Mouse (Mus musculus) macrophage (primary cell): Measurements from ENCODE around the gene Tax1bp1. TPM values are rescaled to one million over a fixed set of nuclear protein-coding genes. Genes with fewer than 3 reads are reported as not detected.

Experiments used
- H3K27ac ChIP-seq: fragments of 350-480 bp; formaldehyde crosslinking; 2 replicates; pipeline ENCODE4 v1.9.0; 2021
- H3K36me3 ChIP-seq: fragments of 350-480 bp; formaldehyde crosslinking; 2 replicates; pipeline ENCODE4 v1.9.0; 2021; ENCODE audit errors: inconsistent target
- H3K4me3 ChIP-seq: fragments of 350-480 bp; formaldehyde crosslinking; 2 replicates; pipeline ENCODE4 v1.9.0; 2021; ENCODE audit errors: inconsistent target
- H3K79me2 ChIP-seq: fragments of 350-480 bp; formaldehyde crosslinking; 2 replicates; pipeline ENCODE4 v1.9.0; 2021; ENCODE audit errors: inconsistent target
- WGBS: methylation state at CpG from one replicate; pipeline ENCODE4 v1.1.7; 2026; ENCODE audit warnings: inconsistent platforms; ENCODE audit not compliant: missing documents; 5-methylcytosine and 5-hydroxymethylcytosine counted together
- polyA plus RNA-seq: library from polyadenylated mRNA; stranded (reverse); fragments of 250-400 nt; gene quantifications from 3 replicates; pipeline ENCODE4 v1.2.4, GENCODE M21; 2018; ENCODE audit warnings: inconsistent platforms

Tax1bp1 gene
- polyA plus RNA-seq, 1 experiment from 2014 or later: 262 TPM

DNA sequence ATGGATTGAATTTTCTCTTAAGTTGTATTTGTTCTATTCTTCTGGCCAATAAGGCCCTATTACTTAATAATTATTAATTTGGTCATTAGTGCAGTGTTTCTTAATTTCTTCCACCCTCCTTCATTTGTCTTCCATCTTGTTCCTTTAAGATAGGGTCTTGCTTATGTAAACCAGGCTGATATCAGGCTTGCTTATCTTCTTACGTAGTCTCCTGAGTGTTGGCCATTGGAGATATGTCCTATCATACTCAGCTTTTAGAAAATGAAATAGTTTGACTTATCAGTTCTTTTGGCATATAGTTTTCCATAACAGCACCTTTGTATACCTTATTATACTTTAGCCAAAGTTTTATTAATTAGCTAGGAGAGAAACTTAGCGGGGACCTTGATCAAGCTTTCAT is 21.1 kb downstream of the Tax1bp1 start:
- Histone ChIP-seq H3K36me3 (peaks cover 58% of the 10 kb centered on the region), H3K4me3 (no peak overlapping the region), H3K27ac (no peak overlapping the region), H3K79me2 (peaks cover 32% of the 10 kb centered on the region; the same call in 1 of the 2 replicates)
- 100% methylated on average over 2 of the region's 2 CpGs for WGBS

- WGBS: 93% methylated on average over 5 of the region's 5 CpGs
- Histone ChIP-seq H3K27ac (no peak overlapping the region), H3K4me3 (no peak overlapping the region), H3K79me2 (no peaks in the 10 kb centered on the region; the same call in 1 of the 2 replicates), H3K36me3 (peaks cover 65% of the 10 kb centered on the region)
These were observed 39.3 kb downstream of the Tax1bp1 start for GRCm38 (mm10) chr6:52752832-52753231.

- H3K79me2 ChIP-seq: no peaks in the 10 kb centered on the region
- WGBS: 71% methylated on average over 7 of the region's 7 CpGs
- no peak overlapping the region for H3K27ac ChIP-seq
- H3K4me3 ChIP-seq: no peak overlapping the region
- peaks cover 87% of the 10 kb centered on the region for H3K36me3 ChIP-seq
These were observed 51.7 kb downstream of the Tax1bp1 start for GRCm38 (mm10) chr6:52765206-52765605.

- no peaks in the 10 kb centered on the region for H3K79me2 ChIP-seq
- H3K27ac ChIP-seq: no peak overlapping the region
- 88% methylated on average over 1 of the region's 1 CpGs for WGBS
- peaks cover 40% of the 10 kb centered on the region for H3K36me3 ChIP-seq
- no peak overlapping the region for H3K4me3 ChIP-seq
These were observed 57.3 kb downstream of the Tax1bp1 start for GRCm38 (mm10) chr6:52770789-52771188.

GRCm38 (mm10) chr6:52773132-52773531 is 59.6 kb downstream of the Tax1bp1 start:
- no peaks in the 10 kb centered on the region for H3K79me2 ChIP-seq
- H3K36me3 ChIP-seq: peaks cover 19% of the 10 kb centered on the region
- no peak overlapping the region for H3K4me3 ChIP-seq
- H3K27ac ChIP-seq: no peak overlapping the region
- WGBS: 61% methylated on average over 5 of the region's 5 CpGs

DNA sequence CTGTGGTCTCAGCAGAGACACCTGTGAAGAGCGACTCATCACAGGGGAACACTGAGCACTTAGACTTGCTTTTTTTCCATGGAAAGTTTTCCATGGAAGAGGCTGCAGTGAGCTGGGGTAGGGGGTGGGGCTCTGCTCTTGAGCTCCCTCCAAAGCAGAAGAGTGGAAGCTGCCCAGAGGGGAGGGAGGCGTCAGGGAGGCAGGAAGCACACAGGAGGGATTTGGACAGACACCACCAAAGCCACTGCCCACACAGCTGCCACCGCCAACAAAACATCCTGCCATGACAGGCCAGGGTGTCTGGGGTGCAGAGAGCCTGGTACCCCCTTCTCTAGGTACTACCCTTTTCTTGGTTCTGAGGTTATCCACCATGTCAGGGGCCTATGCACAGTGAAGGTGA is 61.8 kb downstream of the Tax1bp1 start:
- Histone ChIP-seq H3K36me3 (no peaks in the 10 kb centered on the region), H3K27ac (no peak overlapping the region), H3K4me3 (no peak overlapping the region), H3K79me2 (no peaks in the 10 kb centered on the region)
- WGBS: 80% methylated on average over 3 of the region's 3 CpGs

DNA sequence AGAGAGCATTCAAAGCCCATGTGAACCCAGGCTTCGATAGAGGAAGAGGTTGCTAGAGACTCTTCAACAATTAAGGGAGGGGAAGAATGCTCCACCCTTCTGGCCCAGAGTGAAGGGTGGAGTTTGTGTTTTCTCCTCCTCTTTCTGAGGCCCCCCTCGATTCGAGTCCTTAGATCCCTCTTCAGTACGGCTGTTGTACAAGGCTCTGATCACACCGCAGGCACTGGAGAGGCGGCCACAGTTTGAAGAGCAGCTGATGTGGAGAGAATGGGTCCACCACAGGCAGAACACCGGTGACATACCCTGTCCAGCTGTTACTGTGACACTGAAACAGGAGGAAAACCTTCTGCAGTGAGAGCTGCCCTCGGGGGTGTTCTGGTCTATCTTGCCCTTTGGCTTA is 62.4 kb downstream of the Tax1bp1 start:
- Histone ChIP-seq H3K4me3 (no peak overlapping the region), H3K27ac (no peak overlapping the region), H3K36me3 (no peaks in the 10 kb centered on the region), H3K79me2 (no peaks in the 10 kb centered on the region)
- 88% methylated on average over 6 of the region's 8 CpGs for WGBS

- Histone ChIP-seq H3K79me2 (no peaks in the 10 kb centered on the region), H3K36me3 (no peaks in the 10 kb centered on the region), H3K4me3 (no peak overlapping the region), H3K27ac (no peak overlapping the region)
- 90% methylated on average over 8 of the region's 8 CpGs for WGBS
These were observed 63.5 kb downstream of the Tax1bp1 start for GRCm38 (mm10) chr6:52777034-52777433.

GRCm38 (mm10) chr6:52778523-52778922 is 65.0 kb downstream of the Tax1bp1 start:
- Histone ChIP-seq H3K4me3 (no peak overlapping the region), H3K36me3 (no peaks in the 10 kb centered on the region), H3K79me2 (no peaks in the 10 kb centered on the region), H3K27ac (no peak overlapping the region)
- WGBS: 93% methylated on average over 5 of the region's 5 CpGs

DNA sequence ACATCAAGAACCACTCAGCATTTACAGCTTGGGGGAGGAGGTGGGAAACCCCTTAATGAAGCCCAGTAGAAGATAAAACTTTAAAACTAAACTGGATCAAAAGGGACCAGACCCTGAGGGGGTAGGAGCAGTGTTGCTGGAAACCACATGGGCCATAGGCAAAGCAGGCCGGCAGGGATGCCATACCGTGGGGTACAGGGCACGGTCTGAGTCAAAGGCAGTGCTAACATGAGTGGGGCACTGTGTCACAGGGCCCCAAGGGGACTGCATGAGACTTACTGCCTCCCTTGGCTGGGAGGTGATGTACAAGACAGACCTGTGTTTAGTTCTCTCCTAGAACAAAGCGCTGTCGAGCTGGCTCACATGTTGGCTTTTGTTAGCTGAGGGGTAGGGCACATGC is 66.0 kb downstream of the Tax1bp1 start:
- Histone ChIP-seq H3K79me2 (no peaks in the 10 kb centered on the region), H3K36me3 (no peaks in the 10 kb centered on the region), H3K4me3 (no peak overlapping the region), H3K27ac (no peak overlapping the region)
- WGBS: 98% methylated on average over 5 of the region's 5 CpGs

GRCm38 (mm10) chr6:52790316-52790715 is 76.8 kb downstream of the Tax1bp1 start:
- Histone ChIP-seq H3K4me3 (no peak overlapping the region), H3K36me3 (no peaks in the 10 kb centered on the region), H3K27ac (no peak overlapping the region), H3K79me2 (no peaks in the 10 kb centered on the region)
- 92% methylated on average over 10 of the region's 10 CpGs for WGBS

GRCm38 (mm10) chr6:52790781-52791180 is 77.3 kb downstream of the Tax1bp1 start:
- Histone ChIP-seq H3K4me3 (no peak overlapping the region), H3K79me2 (no peaks in the 10 kb centered on the region), H3K27ac (no peak overlapping the region), H3K36me3 (no peaks in the 10 kb centered on the region)
- WGBS: 96% methylated on average over 4 of the region's 4 CpGs

GRCm38 (mm10) chr6:52792455-52792854 is 78.9 kb downstream of the Tax1bp1 start:
- Histone ChIP-seq H3K79me2 (no peaks in the 10 kb centered on the region), H3K4me3 (no peak overlapping the region), H3K36me3 (no peaks in the 10 kb centered on the region), H3K27ac (no peak overlapping the region)
- 84% methylated on average over 3 of the region's 3 CpGs for WGBS

DNA sequence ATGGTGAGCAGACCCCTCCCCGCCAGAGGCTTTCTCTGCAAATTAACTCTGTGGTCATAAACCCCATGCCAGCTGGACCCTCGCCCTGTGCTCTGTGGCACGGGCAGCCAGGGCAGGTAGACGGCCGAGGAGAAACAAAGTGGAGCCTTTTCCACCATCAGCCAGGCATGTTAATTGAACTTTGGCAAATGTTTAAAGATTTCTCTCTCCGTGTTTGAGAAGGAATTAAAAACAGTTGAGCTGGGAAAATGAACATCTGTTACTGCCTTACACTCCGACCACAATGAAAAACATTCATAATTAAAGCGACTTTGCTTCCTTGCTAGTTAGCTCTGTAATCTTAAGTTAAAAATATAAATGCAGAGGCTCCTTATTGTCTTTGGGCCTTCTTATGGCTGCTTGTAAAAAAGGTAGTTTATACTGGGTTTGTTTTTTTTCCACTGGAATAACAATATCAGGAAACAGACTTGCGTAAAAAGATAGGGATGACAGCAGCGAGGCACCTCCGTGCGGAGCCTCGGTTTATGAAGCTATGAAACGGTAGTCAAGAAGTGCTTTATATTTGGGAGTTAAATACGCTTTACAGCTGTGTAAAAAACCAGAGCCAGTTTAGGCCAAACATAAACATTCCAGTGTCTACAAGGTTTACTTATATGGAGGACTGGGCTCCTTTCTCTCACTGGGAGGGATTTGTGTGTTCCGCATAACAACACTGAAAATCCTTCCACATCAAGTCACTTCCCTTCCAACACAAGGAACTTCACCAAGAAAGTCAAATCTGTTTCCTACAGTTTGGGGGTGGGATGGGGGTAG is 81.7 kb downstream of the Tax1bp1 start:
- Histone ChIP-seq H3K36me3 (no peaks in the 10 kb centered on the region), H3K4me3 (no peak overlapping the region), H3K79me2 (no peaks in the 10 kb centered on the region), H3K27ac (no peak overlapping the region)
- WGBS: 92% methylated on average over 16 of the region's 16 CpGs

DNA sequence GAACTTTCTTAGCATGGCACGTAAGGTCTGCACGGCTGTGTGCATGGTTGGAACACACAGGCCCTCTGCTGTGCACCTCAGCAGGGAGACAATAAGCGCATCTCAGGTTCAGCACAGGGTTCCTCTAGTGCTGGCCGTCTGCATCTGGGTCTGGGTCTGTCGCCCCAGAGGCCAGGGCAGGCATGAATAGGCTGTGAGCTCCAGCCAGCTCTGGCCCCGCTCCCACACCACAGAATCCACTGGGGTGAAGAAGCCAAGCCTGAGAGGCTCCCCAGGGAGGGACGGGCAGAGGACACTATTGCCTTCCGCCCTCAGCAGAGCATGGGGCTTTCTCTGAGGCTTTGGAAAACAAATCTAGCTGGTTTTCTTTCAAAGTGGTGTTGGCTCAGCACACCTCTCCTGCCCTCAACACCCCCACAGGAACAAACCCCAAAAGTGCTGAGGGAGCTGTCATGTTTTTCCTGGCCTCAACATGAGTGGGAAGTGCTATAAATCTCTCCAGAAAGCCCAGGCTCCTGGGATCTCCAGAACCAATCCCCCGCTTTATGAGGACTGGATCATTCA is 82.6 kb downstream of the Tax1bp1 start:
- Histone ChIP-seq H3K4me3 (no peak overlapping the region), H3K36me3 (no peaks in the 10 kb centered on the region), H3K79me2 (no peaks in the 10 kb centered on the region), H3K27ac (no peak overlapping the region)
- 93% methylated on average over 9 of the region's 9 CpGs for WGBS
